Mouse (Mus musculus) kidney, adult 2 months (tissue): ENCODE results near the gene Galnt9. TPM values are rescaled to one million over a fixed set of nuclear protein-coding genes. Genes with fewer than 3 reads are reported as not detected.

Experiments used
- DNase-seq: peaks from one replicate; pipeline ENCODE4 v3.0.0; 2021
- H3K27ac ChIP-seq: fragments of 200-500 bp; 2 replicates; pipeline ENCODE4 v1.5.1; 2012; ENCODE audit warnings: low read depth, low read length, control low read depth, inconsistent platforms; ENCODE audit not compliant: insufficient read depth
- H3K27me3 ChIP-seq: fragments of 200-500 bp; replicated peaks from 2 replicates; pipeline ENCODE4 v1.6.1; 2012; ENCODE audit warnings: mild to moderate bottlenecking, moderate library complexity, low read length, inconsistent platforms; ENCODE audit not compliant: control insufficient read depth, insufficient read depth
- H3K36me3 ChIP-seq: fragments of 200-500 bp; 2 replicates; pipeline ENCODE4 v1.6.1; 2012; ENCODE audit warnings: mild to moderate bottlenecking, moderate library complexity, low read length, inconsistent platforms; ENCODE audit not compliant: control insufficient read depth, insufficient read depth
- H3K4me1 ChIP-seq: fragments of 200-500 bp; 2 replicates; pipeline ENCODE4 v1.6.1; 2011; ENCODE audit warnings: low read length; ENCODE audit not compliant: control insufficient read depth, insufficient read depth
- H3K4me3 ChIP-seq: fragments of 200-500 bp; 2 replicates; pipeline ENCODE4 v1.5.1; 2011; ENCODE audit warnings: mild to moderate bottlenecking, low read depth, low read length, control low read depth; ENCODE audit not compliant: insufficient read depth
- CTCF ChIP-seq: fragments of 200-500 bp; conservative IDR thresholded peaks from 2 replicates; pipeline ENCODE4 v1.5.1; 2011; ENCODE audit warnings: low read depth, mild to moderate bottlenecking, control low read depth, low read length, moderate library complexity, mixed read lengths; ENCODE audit not compliant: insufficient read depth, insufficient read length
- POLR2A ChIP-seq: fragments of 200-500 bp; IDR thresholded peaks from one replicate; pipeline ENCODE4 v1.6.1; 2011; ENCODE audit warnings: low read depth, low read length, control low read depth
- WGBS: fragments of 180-500 bp; shearing (Covaris S2); methylation state at CpG from one replicate; pipeline ENCODE4 v1.1.7; 2018; 5-methylcytosine and 5-hydroxymethylcytosine counted together
- polyA plus RNA-seq: library from polyadenylated mRNA; depleted of rRNA; stranded (reverse); fragments of >200 nt; gene quantifications from 2 replicates; pipeline ENCODE4 v1.2.3, GENCODE M21; 2012; rRNA removed

Galnt9 gene
- polyA plus RNA-seq, 1 experiment, result 0.61 TPM

DNA sequence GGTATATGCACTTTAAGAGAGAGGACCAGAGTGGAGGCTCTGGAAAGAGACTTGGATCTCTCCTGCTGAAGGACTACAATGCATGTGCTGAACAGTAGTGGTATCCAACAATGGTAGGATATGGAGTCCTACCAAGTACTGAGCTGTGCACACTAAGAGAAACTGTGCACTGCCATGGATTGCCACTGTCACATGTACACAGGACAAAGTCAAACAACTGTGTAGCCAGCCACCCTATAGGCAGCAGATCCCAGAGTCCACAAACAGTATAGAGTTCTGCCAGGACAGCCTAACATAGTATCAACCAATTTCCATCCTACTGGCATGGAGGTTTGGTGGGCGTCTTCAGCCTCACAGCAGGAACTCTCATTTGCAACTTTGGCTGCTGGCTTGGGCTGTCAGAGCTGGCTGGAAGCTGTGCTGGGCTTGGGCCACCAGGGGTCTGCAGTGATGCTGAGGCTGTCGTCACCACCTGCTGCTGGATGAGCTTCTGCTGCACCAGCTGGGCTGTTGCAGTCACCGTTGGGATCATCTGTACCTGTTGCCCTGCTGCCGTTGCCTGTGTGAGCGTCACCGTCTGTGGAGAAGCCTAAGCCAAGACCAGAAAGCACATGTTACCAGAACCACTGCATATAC is 121.4 kb downstream of the Galnt9 start:
- H3K36me3 ChIP-seq, result peaks cover 5% of the 10 kb centered on the region
- WGBS, result 76% methylated on average over 6 of the region's 6 CpGs
- no peaks in the 10 kb centered on the region for H3K4me1 ChIP-seq
- H3K4me3 ChIP-seq, result no peak overlapping the region
- DNase-seq, result no peak
- H3K27me3 ChIP-seq, result no peaks in the 10 kb centered on the region
- H3K27ac ChIP-seq, result no peak overlapping the region
- no peak for TF ChIP-seq CTCF
- TF ChIP-seq POLR2A, result no peak

Other genes with a start within 250 kb of the Galnt9 start
- gene P2rx2, start 201.1 kb upstream of the Galnt9 start, polyA plus RNA-seq, result 0.59 and 0.90 TPM in 2 replicates
- gene Lrcol1, start 199.6 kb upstream of the Galnt9 start, polyA plus RNA-seq, result not detected in 2 replicates
- gene Fbrsl1, start 95.9 kb upstream of the Galnt9 start, polyA plus RNA-seq, result 38.2 and 47.0 TPM in 2 replicates
- 32.6 and 40.9 TPM in 2 replicates for gene Noc4l, start 109.1 kb downstream of the Galnt9 start, polyA plus RNA-seq
- gene Ddx51, start 109.1 kb downstream of the Galnt9 start, polyA plus RNA-seq, result 11.9 TPM in 2 replicates
- 28.2 and 29.6 TPM in 2 replicates for gene Ep400, start 226.4 kb downstream of the Galnt9 start, polyA plus RNA-seq
- 38.6 TPM in 2 replicates for gene Pus1, start 236.3 kb downstream of the Galnt9 start, polyA plus RNA-seq